Mouse (Mus musculus): ENCODE measurements around the gene Slc25a42. TPM values are rescaled to one million over a fixed set of nuclear protein-coding genes. Genes with fewer than 3 reads are reported as not detected.

Slc25a42 gene
- polyA plus RNA-seq, 1 experiment from 2014 or later, result 18.5 TPM

DNA sequence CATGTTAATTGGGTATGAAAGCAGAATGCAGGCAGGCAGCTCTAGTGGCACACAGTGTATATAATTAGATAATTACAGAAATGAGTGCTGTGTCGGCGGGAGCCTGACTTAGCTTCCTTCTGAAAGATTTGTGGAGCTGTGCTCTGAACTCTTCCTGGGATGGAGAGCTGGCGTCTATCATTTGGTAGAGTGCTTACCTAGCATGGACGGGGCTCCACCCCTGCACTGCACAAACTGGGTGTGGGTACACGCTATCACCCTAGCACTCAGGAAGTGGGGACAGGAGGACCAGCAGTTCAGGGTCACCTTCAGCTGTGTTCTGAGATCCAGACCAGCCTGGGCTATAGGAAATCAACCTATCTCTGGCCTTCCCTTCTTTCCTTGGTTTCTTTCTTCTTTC is 38.8 kb downstream of the Slc25a42 start:
- TF ChIP-seq EP300 (IDR thresholded peaks at IDR 0.05; ENCODE audit: low read depth) (no peak), CTCF (IDR thresholded peaks at IDR 0.05; ENCODE audit: low read depth) (no peak)
- no peaks in the 10 kb centered on the region for H3K27me3 ChIP-seq (ENCODE audit: insufficient read depth, low read length)
- 46% methylated on average over 5 of the region's 5 CpGs for WGBS (ENCODE audit: insufficient replicate concordance)
- H3K27ac ChIP-seq (ENCODE audit: low read depth), result no peak overlapping the region
- peak overlapping the region; percentile 79 for H3K9ac ChIP-seq (replicated peaks)
- no peak for DNase-seq
- ATAC-seq, result no peak
- no peaks in the 10 kb centered on the region for H3K9me3 ChIP-seq (ENCODE audit: low read length)
- peaks cover 33% of the 10 kb centered on the region for H3K4me1 ChIP-seq (ENCODE audit: insufficient read depth)
- H3K4me2 ChIP-seq (ENCODE audit: low read depth, low read length), result peak overlapping the region; percentile 80
- H3K36me3 ChIP-seq (replicated peaks; ENCODE audit: insufficient read depth, low read length), result no peaks in the 10 kb centered on the region; the same call in 1 of the 2 replicates
- H3K4me3 ChIP-seq (ENCODE audit: low read depth, low read length), result no peak overlapping the region

DNA sequence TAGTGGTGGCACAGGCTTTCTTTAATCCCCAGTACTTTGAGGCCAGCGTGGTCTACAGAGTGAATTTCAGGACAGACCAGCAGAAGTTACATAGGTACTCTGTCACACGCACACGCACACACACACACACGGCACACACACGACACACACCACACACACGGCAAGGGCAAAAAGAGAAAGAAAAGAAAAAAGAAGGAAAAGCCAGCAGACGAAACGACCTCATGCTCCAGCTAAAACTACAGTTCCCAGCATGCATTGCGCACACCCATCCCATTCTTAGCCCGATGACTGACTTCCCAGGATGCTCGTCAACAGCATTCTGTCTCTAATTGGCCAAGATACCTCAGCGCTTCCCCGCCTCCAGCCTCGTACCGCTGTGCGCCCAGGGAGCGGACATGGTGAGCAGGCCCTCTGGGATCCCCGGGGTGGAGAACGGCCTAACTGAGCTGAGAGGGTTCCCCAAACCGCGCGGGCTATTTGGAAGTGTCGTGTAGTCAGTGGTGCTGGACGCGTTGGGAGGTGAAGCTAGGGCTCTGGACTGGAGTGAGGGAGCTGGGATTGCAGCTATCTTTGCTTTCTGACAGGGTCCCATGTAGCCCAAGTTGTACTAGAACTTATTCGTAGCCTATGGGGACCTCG is 39.9 kb downstream of the Slc25a42 start, which contains the start of gene Tmem161a:
Tmem161a (plus strand) TSS at position 314 of the 639 bp plus-strand sequence.
- Histone ChIP-seq H3K9ac (replicated peaks) (peak within 1 kb of the TSS; percentile 79), H3K27ac (ENCODE audit: low read depth) (peak within 1 kb of the TSS; percentile 84), H3K36me3 (replicated peaks; ENCODE audit: insufficient read depth, low read length) (no peaks in the 10 kb centered on the region), H3K27me3 (ENCODE audit: insufficient read depth, low read length) (no peaks in the 10 kb centered on the region), H3K4me1 (ENCODE audit: insufficient read depth) (peaks cover 33% of the 10 kb centered on the region), H3K4me2 (ENCODE audit: low read depth, low read length) (peak within 1 kb of the TSS; percentile 80), H3K9me3 (ENCODE audit: low read length) (no peaks in the 10 kb centered on the region), H3K4me3 (ENCODE audit: low read depth, low read length) (peak within 1 kb of the TSS; percentile 76)
- ATAC-seq (peak; percentile 93), DNase-seq (peak; percentile 91)
- WGBS (ENCODE audit: insufficient replicate concordance), result 2% methylated on average over 27 of the region's 27 CpGs
- TF ChIP-seq EP300 (IDR thresholded peaks at IDR 0.05; ENCODE audit: low read depth), result no peak
- TF ChIP-seq CTCF (IDR thresholded peaks at IDR 0.05; ENCODE audit: low read depth), result no peak

DNA sequence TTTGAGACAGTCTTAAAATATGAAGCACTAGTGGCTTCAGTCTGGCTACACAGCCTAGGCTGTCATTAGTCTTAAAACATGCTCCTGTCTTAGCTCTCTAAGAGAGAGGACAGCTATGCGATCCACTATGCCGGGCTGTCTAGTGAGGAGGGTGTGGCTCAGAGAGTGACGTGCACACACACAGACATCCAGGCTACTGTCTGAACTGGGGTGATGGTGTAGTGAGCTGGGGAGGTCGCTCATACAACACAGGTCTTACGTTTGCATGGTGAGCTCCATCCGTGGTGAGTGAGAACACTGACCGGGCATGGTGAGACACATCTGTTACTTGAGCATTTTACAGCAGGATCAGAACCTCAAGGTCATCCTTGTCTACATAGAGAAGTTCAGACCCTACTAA is 40.9 kb downstream of the Slc25a42 start:
- H3K4me2 ChIP-seq (ENCODE audit: low read depth, low read length), result 0 out of 2 replicates have a peak overlapping the region, but pooled peaks have one; percentile 80
- ATAC-seq (no peak), DNase-seq (no peak)
- no peaks in the 10 kb centered on the region for H3K9me3 ChIP-seq (ENCODE audit: low read length)
- H3K36me3 ChIP-seq (replicated peaks; ENCODE audit: insufficient read depth, low read length), result no peaks in the 10 kb centered on the region
- peak overlapping the region; percentile 55 for H3K27ac ChIP-seq (ENCODE audit: low read depth)
- H3K4me1 ChIP-seq (ENCODE audit: insufficient read depth), result peaks cover 36% of the 10 kb centered on the region
- TF ChIP-seq CTCF (IDR thresholded peaks at IDR 0.05; ENCODE audit: low read depth), result no peak
- no peak for TF ChIP-seq EP300 (IDR thresholded peaks at IDR 0.05; ENCODE audit: low read depth)
- no peaks in the 10 kb centered on the region for H3K27me3 ChIP-seq (ENCODE audit: insufficient read depth, low read length)
- 54% methylated on average over 7 of the region's 7 CpGs for WGBS (ENCODE audit: insufficient replicate concordance)
- H3K9ac ChIP-seq (replicated peaks), result no peak overlapping the region
- no peak overlapping the region for H3K4me3 ChIP-seq (ENCODE audit: low read depth, low read length)

DNA sequence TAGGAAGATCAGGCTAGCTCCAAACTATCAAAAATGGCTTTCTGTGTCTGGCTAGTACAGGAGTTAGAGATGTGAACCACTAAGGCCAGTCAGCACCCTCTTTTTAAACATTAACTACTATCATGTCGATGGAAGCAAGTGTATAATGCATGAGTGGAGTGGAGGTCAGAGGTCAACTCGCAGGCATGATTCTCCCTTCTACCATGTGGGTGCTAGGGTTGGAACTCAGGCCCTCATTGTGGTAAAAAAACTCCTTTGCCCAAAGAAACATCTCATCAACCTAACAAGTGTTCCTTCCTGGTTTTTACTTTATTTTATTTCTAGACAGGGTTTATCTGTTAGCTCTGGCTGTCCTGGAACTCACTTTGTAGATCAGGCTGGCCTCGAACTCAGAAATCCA is 41.4 kb downstream of the Slc25a42 start:
- Histone ChIP-seq H3K4me1 (ENCODE audit: insufficient read depth) (peaks cover 36% of the 10 kb centered on the region), H3K4me2 (ENCODE audit: low read depth, low read length) (no peak overlapping the region), H3K4me3 (ENCODE audit: low read depth, low read length) (no peak overlapping the region), H3K36me3 (replicated peaks; ENCODE audit: insufficient read depth, low read length) (no peaks in the 10 kb centered on the region), H3K9ac (replicated peaks) (no peak overlapping the region; the same call in 1 of the 2 replicates), H3K27me3 (ENCODE audit: insufficient read depth, low read length) (0 out of 2 replicates have a peak, but pooled peaks cover 4% of the 10 kb centered on the region), H3K27ac (ENCODE audit: low read depth) (peak overlapping the region; percentile 55), H3K9me3 (ENCODE audit: low read length) (no peaks in the 10 kb centered on the region)
- TF ChIP-seq EP300 (IDR thresholded peaks at IDR 0.05; ENCODE audit: low read depth) (no peak), CTCF (IDR thresholded peaks at IDR 0.05; ENCODE audit: low read depth) (no peak)
- 62% methylated on average over 3 of the region's 3 CpGs for WGBS (ENCODE audit: insufficient replicate concordance)
- no peak for DNase-seq
- no peak for ATAC-seq

DNA sequence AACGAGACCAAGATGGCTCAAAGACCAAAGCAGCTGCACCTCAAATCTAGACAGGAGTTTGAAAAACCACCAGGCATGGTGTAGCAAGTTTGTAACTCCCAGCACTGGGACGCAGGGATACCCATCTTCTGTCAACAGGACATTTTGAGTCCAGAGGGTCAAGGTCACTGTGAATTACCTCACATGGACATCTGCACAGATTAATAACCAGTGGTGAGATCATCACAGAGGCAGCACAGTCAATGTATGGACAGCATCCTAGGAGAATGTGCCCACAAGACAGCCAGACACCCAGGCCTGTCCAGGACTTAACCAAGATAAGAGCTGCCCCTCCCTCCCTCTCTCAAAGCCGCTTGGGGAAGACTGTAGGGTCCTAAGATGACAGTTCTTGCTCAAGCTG is 42.0 kb downstream of the Slc25a42 start:
- Histone ChIP-seq H3K4me1 (ENCODE audit: insufficient read depth) (peaks cover 36% of the 10 kb centered on the region), H3K27ac (ENCODE audit: low read depth) (peak overlapping the region; percentile 55), H3K36me3 (replicated peaks; ENCODE audit: insufficient read depth, low read length) (no peaks in the 10 kb centered on the region), H3K9me3 (ENCODE audit: low read length) (no peaks in the 10 kb centered on the region), H3K9ac (replicated peaks) (no peak overlapping the region; the same call in 1 of the 2 replicates), H3K4me3 (ENCODE audit: low read depth, low read length) (no peak overlapping the region), H3K27me3 (ENCODE audit: insufficient read depth, low read length) (0 out of 2 replicates have a peak, but pooled peaks cover 7% of the 10 kb centered on the region), H3K4me2 (ENCODE audit: low read depth, low read length) (no peak overlapping the region)
- DNase-seq (peak; percentile 45), ATAC-seq (peak; percentile 51)
- WGBS (ENCODE audit: insufficient replicate concordance), result 50% methylated on average over 3 of the region's 3 CpGs
- TF ChIP-seq EP300 (IDR thresholded peaks at IDR 0.05; ENCODE audit: low read depth), result 0 out of 2 replicates have a peak, but pooled peaks have one; percentile 31
- TF ChIP-seq CTCF (IDR thresholded peaks at IDR 0.05; ENCODE audit: low read depth), result no peak

DNA sequence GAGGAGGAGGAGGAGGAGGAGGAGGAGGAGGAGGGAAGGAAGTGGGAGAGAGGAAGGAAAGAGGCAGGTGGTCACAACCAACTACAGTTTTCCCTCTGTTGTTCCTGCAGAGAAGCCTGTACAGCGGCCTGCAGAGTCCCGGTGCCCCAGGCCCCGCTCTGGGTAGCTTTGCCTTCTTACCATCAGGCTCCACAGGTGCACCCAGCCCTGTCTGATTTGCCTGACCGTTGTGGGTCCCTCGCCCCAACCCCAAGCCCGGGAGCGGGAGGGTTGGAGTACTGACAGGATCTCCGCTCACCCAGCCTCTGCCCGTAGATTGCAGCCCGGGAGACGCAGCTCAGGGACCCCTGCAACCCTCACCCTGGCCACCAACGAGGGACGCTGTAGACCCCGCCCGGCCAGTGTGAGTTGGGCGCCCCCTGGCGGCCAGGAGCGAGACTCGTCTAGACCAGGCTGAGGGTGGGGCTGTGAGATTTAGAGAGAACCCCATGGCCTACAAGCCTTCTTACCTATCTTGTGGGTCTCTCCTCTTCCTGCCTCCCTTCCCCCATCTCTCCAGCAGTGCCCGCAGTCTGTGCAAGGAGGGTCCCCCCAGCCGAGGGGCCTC is 45.5 kb downstream of the Slc25a42 start:
- DNase-seq, result peak; percentile 85
- no peak overlapping the region; the same call in 1 of the 2 replicates for H3K9ac ChIP-seq (replicated peaks)

More for the DNA sequence above, 45.5 kb downstream of the Slc25a42 start:
- H3K36me3 ChIP-seq (replicated peaks; ENCODE audit: insufficient read depth, low read length), result no peaks in the 10 kb centered on the region
- H3K4me2 ChIP-seq (ENCODE audit: low read depth, low read length), result peak overlapping the region; percentile 67
- peaks cover 16% of the 10 kb centered on the region for H3K4me1 ChIP-seq (ENCODE audit: insufficient read depth)
- no peak overlapping the region for H3K27ac ChIP-seq (ENCODE audit: low read depth)
- 0 out of 2 replicates have a peak, but pooled peaks cover 7% of the 10 kb centered on the region for H3K27me3 ChIP-seq (ENCODE audit: insufficient read depth, low read length)
- H3K9me3 ChIP-seq (ENCODE audit: low read length), result no peaks in the 10 kb centered on the region
- H3K4me3 ChIP-seq (ENCODE audit: low read depth, low read length), result peak overlapping the region; percentile 26; the same call in 1 of the 2 replicates
- peak; percentile 64 for ATAC-seq
- TF ChIP-seq EP300 (IDR thresholded peaks at IDR 0.05; ENCODE audit: low read depth) (no peak), CTCF (IDR thresholded peaks at IDR 0.05; ENCODE audit: low read depth) (peak; percentile 99)
- WGBS (ENCODE audit: insufficient replicate concordance), result 4% methylated on average over 15 of the region's 21 CpGs

Data from liver, postnatal 0 days (tissue).